Mouse (Mus musculus) hindbrain, embryonic 11.5 days (tissue): ENCODE results near the gene Gm48551. TPM values are rescaled to one million over a fixed set of nuclear protein-coding genes. Genes with fewer than 3 reads are reported as not detected.

Experiments
- ATAC-seq: fragments of 200-750 bp; cut with Nextera tagmentation; 2 replicates; pipeline ENCODE4 v1.8.0; 2017; ENCODE audit warnings: mild to moderate bottlenecking, moderate TSS enrichment, moderate library complexity; ENCODE audit not compliant: low FRiP score
- DNase-seq: peaks from one replicate; pipeline ENCODE4 v3.0.0-alpha.2; 2015; ENCODE audit warnings: low spot score
- H3K27ac ChIP-seq: fragments of 300-500 bp; sonication (generic); 2 replicates; pipeline ENCODE4 v1.5.1; 2014; ENCODE audit warnings: mild to moderate bottlenecking, low read depth, low read length
- H3K27me3 ChIP-seq: fragments of 300-500 bp; sonication (generic); 2 replicates; pipeline ENCODE4 v1.6.1; 2014; ENCODE audit warnings: mild to moderate bottlenecking, low read length, moderate library complexity, mixed read lengths; ENCODE audit not compliant: control insufficient read depth, insufficient read depth
- H3K36me3 ChIP-seq: fragments of 300-500 bp; sonication (generic); 2 replicates; pipeline ENCODE4 v1.6.1; 2014; ENCODE audit warnings: mild to moderate bottlenecking, low read length, moderate library complexity, mixed read lengths; ENCODE audit not compliant: control insufficient read depth, insufficient read depth
- H3K4me1 ChIP-seq: fragments of 300-500 bp; sonication (generic); replicated peaks from 2 replicates; pipeline ENCODE4 v1.6.1; 2014; ENCODE audit warnings: low read length, mixed read lengths; ENCODE audit not compliant: control insufficient read depth, insufficient read depth
- H3K4me2 ChIP-seq: fragments of 300-500 bp; sonication (generic); replicated peaks from 2 replicates; pipeline ENCODE4 v1.6.1; 2014; ENCODE audit warnings: mild to moderate bottlenecking, low read depth, low read length
- H3K4me3 ChIP-seq: fragments of 300-500 bp; sonication (generic); 2 replicates; pipeline ENCODE4 v1.5.1; 2014; ENCODE audit warnings: low read depth, low read length
- H3K9ac ChIP-seq: fragments of 300-500 bp; sonication (generic); 2 replicates; pipeline ENCODE4 v1.6.1; 2014; ENCODE audit warnings: low read depth, low read length
- H3K9me3 ChIP-seq: fragments of 300-500 bp; sonication (generic); 2 replicates; pipeline ENCODE4 v1.6.1; 2016; ENCODE audit warnings: low read length; ENCODE audit not compliant: control insufficient read depth
- WGBS: fragments of 180-500 bp; shearing (Covaris S2); extraction: QIAGEN DNeasy Blood & Tissue Kit; methylation state at CpG from one replicate; pipeline ENCODE4 v1.1.7; 2014; 5-methylcytosine and 5-hydroxymethylcytosine counted together
- polyA plus RNA-seq: library from polyadenylated mRNA; unstranded; fragments of >200 nt; fragmentation: Nextera tagmentation; extraction: Ambion mirVana; gene quantifications from 2 replicates; pipeline ENCODE4 v1.2.1, GENCODE M21; 2014

The Gm48551 gene
- polyA plus RNA-seq, 1 experiment from 2014 or later = 2.2 TPM

- DNase-seq = peak; percentile 41
- Histone ChIP-seq H3K4me2 (peak overlapping the region; percentile 45), H3K4me1 (peaks cover 28% of the 10 kb centered on the region), H3K9me3 (no peaks in the 10 kb centered on the region), H3K36me3 (peaks cover 19% of the 10 kb centered on the region), H3K4me3 (no peak overlapping the region), H3K27ac (no peak overlapping the region), H3K27me3 (peaks cover 19% of the 10 kb centered on the region), H3K9ac (peak overlapping the region; percentile 44)
- WGBS = 10% methylated on average over 28 of the region's 28 CpGs
- ATAC-seq = no peak
Observed at GRCm38 (mm10) chr10:81364666-81365065, 19.6 kb upstream of the Gm48551 start.

- ATAC-seq = peak; percentile 18
- no peak overlapping the region for H3K9ac ChIP-seq
- no peaks in the 10 kb centered on the region for H3K9me3 ChIP-seq
- H3K4me3 ChIP-seq = no peak overlapping the region
- peaks cover 19% of the 10 kb centered on the region for H3K27me3 ChIP-seq
- peaks cover 28% of the 10 kb centered on the region for H3K4me1 ChIP-seq
- H3K4me2 ChIP-seq = 0 out of 2 replicates have a peak overlapping the region, but pooled peaks have one; percentile 3
- H3K36me3 ChIP-seq = peaks cover 22% of the 10 kb centered on the region
- no peak for DNase-seq
- H3K27ac ChIP-seq = no peak overlapping the region
- 36% methylated on average over 4 of the region's 4 CpGs for WGBS
Observed at GRCm38 (mm10) chr10:81365073-81365472, 19.2 kb upstream of the Gm48551 start.

- peak; percentile 58 for ATAC-seq
- Histone ChIP-seq H3K27ac (0 out of 2 replicates have a peak within 1 kb of the TSS, but pooled peaks have one; percentile 7), H3K4me3 (no peak within 1 kb of the TSS), H3K36me3 (peaks cover 28% of the 10 kb centered on the region), H3K9ac (peak within 1 kb of the TSS; percentile 44; the same call in 1 of the 2 replicates), H3K9me3 (no peaks in the 10 kb centered on the region), H3K4me1 (peaks cover 26% of the 10 kb centered on the region), H3K27me3 (peaks cover 19% of the 10 kb centered on the region), H3K4me2 (peak within 1 kb of the TSS; percentile 45)
- DNase-seq = peak; percentile 70
- WGBS = 28% methylated on average over 12 of the region's 12 CpGs
Observed at GRCm38 (mm10) chr10:81365672-81366476, 18.4 kb upstream of the Gm48551 start, which contains the start of gene 4930404N11Rik. Gene 4930404N11Rik, minus strand, starts transcription at chr10:81365816.

GRCm38 (mm10) chr10:81366477-81367206, 17.6 kb upstream of the Gm48551 start:
- no peak for DNase-seq
- Histone ChIP-seq H3K27ac (0 out of 2 replicates have a peak overlapping the region, but pooled peaks have one; percentile 7), H3K27me3 (peaks cover 19% of the 10 kb centered on the region), H3K9ac (no peak overlapping the region), H3K4me1 (peaks cover 25% of the 10 kb centered on the region), H3K4me2 (no peak overlapping the region), H3K9me3 (no peaks in the 10 kb centered on the region), H3K4me3 (no peak overlapping the region), H3K36me3 (peaks cover 31% of the 10 kb centered on the region)
- WGBS = 85% methylated on average over 6 of the region's 6 CpGs
- no peak for ATAC-seq

GRCm38 (mm10) chr10:81367207-81367495, 17.1 kb upstream of the Gm48551 start:
- H3K4me3 ChIP-seq = no peak overlapping the region
- no peak for ATAC-seq
- H3K36me3 ChIP-seq = peaks cover 31% of the 10 kb centered on the region
- H3K27ac ChIP-seq = no peak overlapping the region
- H3K27me3 ChIP-seq = peaks cover 19% of the 10 kb centered on the region
- no peak overlapping the region for H3K4me2 ChIP-seq
- peaks cover 25% of the 10 kb centered on the region for H3K4me1 ChIP-seq
- H3K9me3 ChIP-seq = no peaks in the 10 kb centered on the region
- WGBS = 74% methylated on average over 6 of the region's 6 CpGs
- no peak overlapping the region for H3K9ac ChIP-seq
- peak; percentile 29 for DNase-seq

GRCm38 (mm10) chr10:81375322-81375721, 8.9 kb upstream of the Gm48551 start:
- Histone ChIP-seq H3K36me3 (peaks cover 16% of the 10 kb centered on the region), H3K9ac (no peak overlapping the region), H3K4me1 (peaks cover 13% of the 10 kb centered on the region), H3K4me3 (no peak overlapping the region), H3K27me3 (no peaks in the 10 kb centered on the region), H3K9me3 (no peaks in the 10 kb centered on the region), H3K4me2 (no peak overlapping the region), H3K27ac (no peak overlapping the region)
- ATAC-seq = no peak
- no peak for DNase-seq
- WGBS = 94% methylated on average over 10 of the region's 10 CpGs

- Histone ChIP-seq H3K36me3 (0 out of 2 replicates have a peak, but pooled peaks cover 7% of the 10 kb centered on the region), H3K9ac (peak overlapping the region; percentile 91), H3K4me2 (peak overlapping the region; percentile 85), H3K27ac (no peak overlapping the region), H3K4me1 (peaks cover 13% of the 10 kb centered on the region), H3K27me3 (no peaks in the 10 kb centered on the region), H3K4me3 (peak overlapping the region; percentile 91), H3K9me3 (no peaks in the 10 kb centered on the region)
- ATAC-seq = no peak
- WGBS = 37% methylated on average over 6 of the region's 6 CpGs
- no peak for DNase-seq
Observed at GRCm38 (mm10) chr10:81376561-81377361, 7.5 kb upstream of the Gm48551 start.

- Histone ChIP-seq H3K27ac (no peak overlapping the region), H3K4me3 (peak overlapping the region; percentile 91), H3K36me3 (0 out of 2 replicates have a peak, but pooled peaks cover 7% of the 10 kb centered on the region), H3K4me1 (peaks cover 13% of the 10 kb centered on the region), H3K4me2 (peak overlapping the region; percentile 85), H3K27me3 (no peaks in the 10 kb centered on the region), H3K9ac (peak overlapping the region; percentile 91), H3K9me3 (no peaks in the 10 kb centered on the region)
- DNase-seq (no peak), ATAC-seq (no peak)
- WGBS = 73% methylated on average over 2 of the region's 2 CpGs
Observed at GRCm38 (mm10) chr10:81377362-81377664, 7.0 kb upstream of the Gm48551 start.
